15 mouse cellular contexts compared by ENCODE assay signal in genomic region chr10:70018691-70019090, GRCm38 (mm10).
"Had no signal": no experiment of that assay in that cellular context is flagged by ENCODE, and none has a peak within 500 bp of the region (broad histone marks: within the 10 kb centered on the region; RNA-seq: fewer than 3 reads in every experiment).

No protein-coding gene starts in this region.

- DNase-seq: kidney, postnatal 14 days; lung, adult 2 months; lung, postnatal 4 days; thymus, postnatal 4 days had no signal

- H3K9me3 ChIP-seq: kidney, embryonic 15.5 days; limb, embryonic 10.5 days; liver, embryonic 15.5 days; neural tube, embryonic 15.5 days had no signal

- H3K9ac ChIP-seq: kidney, embryonic 15.5 days; liver, embryonic 15.5 days; midbrain, embryonic 12.5 days; neural tube, embryonic 15.5 days had no signal

- ATAC-seq: lung, postnatal 0 days had no signal

- H3K27ac ChIP-seq: kidney, embryonic 15.5 days; left cerebral cortex, adult 2 months; limb, embryonic 10.5 days; liver, embryonic 15.5 days; midbrain, embryonic 12.5 days; neural tube, embryonic 15.5 days; stomach, postnatal 0 days had no signal

- H3K4me2 ChIP-seq: kidney, embryonic 15.5 days; liver, embryonic 11.5 days; liver, embryonic 15.5 days; midbrain, embryonic 12.5 days; neural tube, embryonic 15.5 days had no signal

- H3K27me3 ChIP-seq: kidney, embryonic 15.5 days; liver, embryonic 15.5 days; megakaryocyte, embryonic 14.5 days; midbrain, embryonic 12.5 days; neural tube, embryonic 15.5 days had no signal

- H3K4me3 ChIP-seq: kidney, embryonic 15.5 days; left cerebral cortex, adult 2 months; limb, embryonic 10.5 days; liver, embryonic 15.5 days; megakaryocyte, embryonic 14.5 days; midbrain, embryonic 12.5 days; myocyte; neural tube, embryonic 15.5 days had no signal

- H3K4me1 ChIP-seq: kidney, embryonic 15.5 days; limb, embryonic 10.5 days; liver, embryonic 15.5 days; megakaryocyte, embryonic 14.5 days; midbrain, embryonic 12.5 days; neural tube, embryonic 15.5 days had no signal
